Mouse (Mus musculus) hindbrain, postnatal 0 days (tissue): ENCODE data around the gene Notch2. TPM values are rescaled to one million over a fixed set of nuclear protein-coding genes. Genes with fewer than 3 reads are reported as not detected.
A peak's percentile ranks its signal among the peaks of the same experiment; 100 is the strongest.

ENCODE experiments used
- ATAC-seq: fragments of 200-750 bp; cut with Nextera tagmentation; 2 replicates; pipeline ENCODE4 v1.8.0; 2017; ENCODE audit warnings: mild to moderate bottlenecking, moderate TSS enrichment, moderate library complexity
- DNase-seq: peaks from one replicate; pipeline ENCODE4 v3.0.0-alpha.2; 2015; ENCODE audit warnings: low spot score
- H3K27ac ChIP-seq: fragments of 300-500 bp; sonication (generic); 2 replicates; pipeline ENCODE4 v1.5.1; 2014; ENCODE audit warnings: mild to moderate bottlenecking
- H3K27me3 ChIP-seq: fragments of 300-500 bp; sonication (generic); 2 replicates; pipeline ENCODE4 v1.6.1; 2014; ENCODE audit warnings: low read length, mixed read lengths; ENCODE audit not compliant: insufficient read depth
- H3K36me3 ChIP-seq: fragments of 300-500 bp; sonication (generic); 2 replicates; pipeline ENCODE4 v1.6.1; 2014; ENCODE audit warnings: low read length, mixed read lengths; ENCODE audit not compliant: insufficient read depth
- H3K4me1 ChIP-seq: fragments of 300-500 bp; sonication (generic); 2 replicates; pipeline ENCODE4 v1.6.1; 2014; ENCODE audit warnings: antibody characterized with exemption, low read length, mixed read lengths; ENCODE audit not compliant: insufficient read depth
- H3K4me2 ChIP-seq: fragments of 300-500 bp; sonication (generic); 2 replicates; pipeline ENCODE4 v1.6.1; 2014; ENCODE audit warnings: low read depth, mild to moderate bottlenecking, low read length, moderate library complexity, mixed read lengths
- H3K4me3 ChIP-seq: fragments of 300-500 bp; sonication (generic); 2 replicates; pipeline ENCODE4 v1.5.1; 2014; ENCODE audit warnings: low read length
- H3K9ac ChIP-seq: fragments of 300-500 bp; sonication (generic); replicated peaks from 2 replicates; pipeline ENCODE4 v1.6.1; 2014; ENCODE audit warnings: mild to moderate bottlenecking, low read length, moderate library complexity, mixed read lengths
- H3K9me3 ChIP-seq: fragments of 300-500 bp; sonication (generic); 2 replicates; pipeline ENCODE4 v1.6.1; 2016; ENCODE audit warnings: low read length, mixed read lengths
- CTCF ChIP-seq: IDR thresholded peaks from 2 replicates; pipeline ENCODE4 v1.5.1; 2016; ENCODE audit warnings: antibody characterized with exemption, control low read depth, low read depth
- WGBS: fragments of 180-500 bp; shearing (Covaris S2); extraction: QIAGEN DNeasy Blood & Tissue Kit; methylation state at CpG from one replicate; pipeline ENCODE4 v1.1.7; 2014; 5-methylcytosine and 5-hydroxymethylcytosine counted together
- polyA plus RNA-seq: library from polyadenylated mRNA; unstranded; fragments of >200 nt; fragmentation: Nextera tagmentation; extraction: Ambion mirVana; gene quantifications from 2 replicates; pipeline ENCODE4 v1.2.1, GENCODE M21; 2015
- total RNA-seq: library from RNA; depleted of rRNA; stranded (reverse); fragments of >200 nt; gene quantifications from 2 replicates; pipeline ENCODE4 v1.2.3, GENCODE M21; 2014

The Notch2 gene
- total and polyA plus RNA-seq, 2 experiments from 2014 or later: 9.5 to 44.9 TPM

- ATAC-seq: peak; percentile 6; the same call in 1 of the 2 replicates
- no peak for TF ChIP-seq CTCF
- DNase-seq: no peak
- no peaks in the 10 kb centered on the region for H3K9me3 ChIP-seq
- H3K4me1 ChIP-seq: peaks cover 11% of the 10 kb centered on the region; the same call in 1 of the 2 replicates
- no peaks in the 10 kb centered on the region for H3K27me3 ChIP-seq
- no peak overlapping the region for H3K4me2 ChIP-seq
- peak overlapping the region; percentile 64 for H3K27ac ChIP-seq
- no peak overlapping the region for H3K4me3 ChIP-seq
- WGBS: 61% methylated on average over 6 of the region's 6 CpGs
- H3K36me3 ChIP-seq: no peaks in the 10 kb centered on the region; the same call in 1 of the 2 replicates
- no peak overlapping the region for H3K9ac ChIP-seq
These were observed 92.2 kb downstream of the Notch2 start for GRCm38 (mm10) chr3:98105496-98105895.

DNA sequence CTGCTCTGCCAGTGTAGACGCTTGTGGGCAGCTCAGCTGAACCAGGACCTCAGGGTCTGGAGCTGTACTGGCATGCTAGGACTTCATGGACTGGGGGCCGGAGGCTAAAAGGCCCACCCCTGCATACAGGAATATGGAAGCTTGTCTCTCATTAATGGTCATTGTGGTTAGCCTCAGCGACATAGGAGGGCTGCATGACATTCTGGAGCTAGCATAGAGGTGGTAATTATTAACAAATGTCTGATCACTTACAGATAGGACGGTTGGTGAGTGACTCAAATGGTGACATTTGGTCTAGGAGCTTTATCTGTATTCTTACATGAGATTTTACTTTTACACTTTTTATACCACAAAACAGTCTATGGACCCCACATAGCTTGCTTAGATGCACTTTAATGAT, 92.8 kb downstream of the Notch2 start:
- no peaks in the 10 kb centered on the region for H3K27me3 ChIP-seq
- 65% methylated on average over 4 of the region's 4 CpGs for WGBS
- DNase-seq (no peak), ATAC-seq (no peak)
- H3K9me3 ChIP-seq: no peaks in the 10 kb centered on the region
- H3K4me1 ChIP-seq: peaks cover 11% of the 10 kb centered on the region; the same call in 1 of the 2 replicates
- no peak overlapping the region for H3K4me3 ChIP-seq
- H3K9ac ChIP-seq: 0 out of 2 replicates have a peak overlapping the region, but pooled peaks have one; percentile 3
- H3K36me3 ChIP-seq: no peaks in the 10 kb centered on the region; the same call in 1 of the 2 replicates
- H3K27ac ChIP-seq: peak overlapping the region; percentile 64
- H3K4me2 ChIP-seq: no peak overlapping the region
- no peak for TF ChIP-seq CTCF

DNA sequence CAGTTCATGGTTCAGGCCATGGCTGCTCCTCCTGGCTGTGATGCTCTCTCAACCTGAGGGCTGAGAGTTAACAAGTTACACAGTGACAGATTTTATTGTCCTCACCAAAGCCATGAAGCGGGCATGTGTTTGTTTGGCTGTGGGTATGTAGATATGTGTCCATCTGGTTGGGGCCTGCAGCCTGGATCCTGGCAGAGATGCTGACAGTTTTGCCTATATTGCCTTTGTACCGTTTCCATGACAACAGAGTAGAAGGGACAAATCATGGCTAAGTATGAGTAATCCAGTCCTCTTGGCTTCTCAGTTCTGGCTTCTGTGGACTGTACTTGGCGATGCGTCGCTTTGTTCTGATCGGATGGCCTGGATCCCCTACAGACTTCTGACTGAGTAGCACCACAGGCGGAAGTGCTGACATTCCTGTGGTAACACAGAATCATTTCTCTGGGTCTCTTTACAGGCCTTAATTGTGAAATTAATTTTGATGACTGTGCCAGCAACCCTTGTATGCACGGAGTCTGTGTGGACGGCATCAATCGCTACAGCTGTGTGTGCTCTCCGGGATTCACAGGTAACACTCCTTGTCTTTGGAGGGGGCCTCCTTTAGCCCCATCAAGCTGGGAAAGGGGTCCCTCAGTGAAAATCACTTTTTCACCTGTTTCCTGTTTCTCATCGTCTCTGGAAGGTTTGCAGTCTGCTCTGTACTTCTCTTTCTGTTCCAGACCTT, 93.4 kb downstream of the Notch2 start:
- Histone ChIP-seq H3K4me3 (no peak overlapping the region), H3K27me3 (no peaks in the 10 kb centered on the region), H3K4me2 (no peak overlapping the region), H3K27ac (peak overlapping the region; percentile 64), H3K9me3 (no peaks in the 10 kb centered on the region), H3K36me3 (no peaks in the 10 kb centered on the region; the same call in 1 of the 2 replicates), H3K4me1 (peaks cover 11% of the 10 kb centered on the region; the same call in 1 of the 2 replicates), H3K9ac (0 out of 2 replicates have a peak overlapping the region, but pooled peaks have one; percentile 3)
- 36% methylated on average over 12 of the region's 12 CpGs for WGBS
- no peak for TF ChIP-seq CTCF
- DNase-seq: peak; percentile 83
- peak; percentile 90 for ATAC-seq

GRCm38 (mm10) chr3:98108416-98108815, 95.1 kb downstream of the Notch2 start:
- no peak for ATAC-seq

DNA sequence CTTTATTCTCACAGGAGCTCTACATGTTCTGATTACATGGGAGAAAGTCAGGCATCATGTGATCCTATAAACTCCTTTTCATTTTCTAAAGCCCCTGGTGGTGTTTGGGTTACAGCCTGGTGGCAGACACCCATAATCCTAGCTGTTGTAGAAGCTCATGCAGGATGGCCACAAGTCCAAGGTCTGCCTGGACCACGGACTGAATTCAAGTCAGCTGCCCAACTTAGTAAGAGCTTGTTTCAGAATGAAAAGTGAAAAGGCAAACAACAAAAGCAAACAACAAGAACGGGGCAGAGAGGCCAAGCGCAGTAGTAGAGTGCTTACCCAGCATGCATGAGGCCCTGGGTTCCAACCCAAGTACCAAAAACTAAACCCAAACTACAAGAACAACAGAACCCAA, 95.5 kb downstream of the Notch2 start:
- Histone ChIP-seq H3K4me1 (peaks cover 11% of the 10 kb centered on the region; the same call in 1 of the 2 replicates), H3K4me3 (no peak overlapping the region), H3K9me3 (no peaks in the 10 kb centered on the region), H3K4me2 (no peak overlapping the region), H3K27me3 (no peaks in the 10 kb centered on the region), H3K27ac (no peak overlapping the region), H3K36me3 (no peaks in the 10 kb centered on the region; the same call in 1 of the 2 replicates), H3K9ac (no peak overlapping the region)
- ATAC-seq: no peak
- no peak for TF ChIP-seq CTCF
- WGBS: 76% methylated on average over 3 of the region's 3 CpGs
- no peak for DNase-seq

More at GRCm38 (mm10) chr3:98108416-98108815, 95.1 kb downstream of the Notch2 start:
- H3K4me2 ChIP-seq: no peak overlapping the region
- TF ChIP-seq CTCF: no peak
- no peaks in the 10 kb centered on the region for H3K27me3 ChIP-seq
- no peak overlapping the region for H3K4me3 ChIP-seq
- whole genome bisulfite sequencing: 83% methylated on average over 4 of the region's 4 CpGs
- no peak overlapping the region for H3K9ac ChIP-seq
- H3K27ac ChIP-seq: no peak overlapping the region
- no peaks in the 10 kb centered on the region; the same call in 1 of the 2 replicates for H3K36me3 ChIP-seq
- no peak for DNase-seq
- H3K9me3 ChIP-seq: no peaks in the 10 kb centered on the region
- H3K4me1 ChIP-seq: peaks cover 11% of the 10 kb centered on the region; the same call in 1 of the 2 replicates

DNA sequence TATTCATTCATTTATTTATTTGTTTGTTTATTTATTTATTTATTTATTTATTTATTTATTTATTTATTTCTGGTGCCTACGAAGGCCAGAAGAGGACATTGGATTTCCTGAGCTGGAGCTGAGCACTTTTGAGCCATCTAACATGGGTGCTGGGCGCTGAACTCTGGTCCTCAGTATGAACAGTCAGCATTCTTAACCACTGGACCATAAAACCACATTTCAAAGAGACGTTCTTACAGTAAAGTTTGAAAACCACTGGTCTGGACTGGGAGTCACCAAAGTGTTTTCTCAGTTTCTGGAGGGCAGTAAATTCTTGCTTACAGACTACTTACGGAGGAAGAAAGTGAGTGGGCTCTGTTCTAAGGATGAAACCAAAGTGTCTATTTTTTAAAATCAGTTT, 97.3 kb downstream of the Notch2 start:
- no peak for DNase-seq
- 92% methylated on average over 4 of the region's 4 CpGs for WGBS
- TF ChIP-seq CTCF: no peak
- Histone ChIP-seq H3K9ac (no peak overlapping the region), H3K4me1 (peaks cover 10% of the 10 kb centered on the region; the same call in 1 of the 2 replicates), H3K27ac (no peak overlapping the region), H3K4me3 (no peak overlapping the region), H3K4me2 (no peak overlapping the region), H3K9me3 (no peaks in the 10 kb centered on the region), H3K36me3 (no peaks in the 10 kb centered on the region), H3K27me3 (no peaks in the 10 kb centered on the region)
- ATAC-seq: no peak

GRCm38 (mm10) chr3:98118252-98118651, 104.9 kb downstream of the Notch2 start:
- ATAC-seq: no peak
- Histone ChIP-seq H3K4me3 (no peak overlapping the region), H3K9ac (no peak overlapping the region), H3K27ac (no peak overlapping the region), H3K27me3 (no peaks in the 10 kb centered on the region), H3K9me3 (no peaks in the 10 kb centered on the region), H3K36me3 (peaks cover 16% of the 10 kb centered on the region), H3K4me1 (no peaks in the 10 kb centered on the region), H3K4me2 (no peak overlapping the region)
- 89% methylated on average over 3 of the region's 3 CpGs for WGBS
- TF ChIP-seq CTCF: no peak
- no peak for DNase-seq
